ENCODE assay signal across 7 mouse cellular contexts in genomic region chr4:134395977-134396825, GRCm38 (mm10). TPM values are rescaled to one million over a fixed set of nuclear protein-coding genes. Genes with fewer than 3 reads are reported as not detected.
DNase-seq lines count a peak whose midpoint lies in the region; ATAC-seq lines count a peak whose summit lies in the region.

Gene Pafah2, plus strand, starts transcription at chr4:134396320.

- H3K27ac ChIP-seq in embryonic facial prominence, embryonic 11.5 days (replicated peaks; ENCODE audit: low read depth, low read length) = no peak within 1 kb of the TSS
- H3K27ac ChIP-seq in limb, embryonic 10.5 days = peak within 1 kb of the TSS; percentile 75
- peak within 1 kb of the TSS; percentile 82 for H3K27ac ChIP-seq in midbrain, embryonic 13.5 days

- peak; percentile 98 for ATAC-seq in embryonic facial prominence, embryonic 11.5 days (replicated peaks; ENCODE audit: insufficient number of reproducible peaks, low FRiP score, low TSS enrichment, low read depth)
- ATAC-seq in granulocyte monocyte progenitor cell, adult 5-6 weeks (replicated peaks; ENCODE audit: poor library complexity, severe bottlenecking) = peak; percentile 92
- peak; percentile 99 for ATAC-seq in midbrain, embryonic 13.5 days

- peak within 1 kb of the TSS; percentile 67 for H3K9ac ChIP-seq in embryonic facial prominence, embryonic 11.5 days (replicated peaks; ENCODE audit: low read length)
- H3K9ac ChIP-seq in midbrain, embryonic 13.5 days (replicated peaks) = peak within 1 kb of the TSS; percentile 73

- WGBS in embryonic facial prominence, embryonic 11.5 days = under 1% methylated on average over 31 of the region's 31 CpGs
- WGBS in limb, embryonic 10.5 days = under 1% methylated on average over 31 of the region's 31 CpGs
- 1% methylated on average over 31 of the region's 31 CpGs for WGBS in midbrain, embryonic 13.5 days

- no peaks in the 10 kb centered on the region for H3K27me3 ChIP-seq in embryonic facial prominence, embryonic 11.5 days (ENCODE audit: control insufficient read depth, insufficient read depth, low read length)
- no peaks in the 10 kb centered on the region for H3K27me3 ChIP-seq in limb, embryonic 10.5 days (ENCODE audit: low read depth, poor library complexity, severe bottlenecking)
- H3K27me3 ChIP-seq in midbrain, embryonic 13.5 days = no peaks in the 10 kb centered on the region

- no peaks in the 10 kb centered on the region for H3K36me3 ChIP-seq in embryonic facial prominence, embryonic 11.5 days (replicated peaks; ENCODE audit: control insufficient read depth, insufficient read depth, low read depth, low read length)
- no peaks in the 10 kb centered on the region for H3K36me3 ChIP-seq in limb, embryonic 10.5 days
- H3K36me3 ChIP-seq in midbrain, embryonic 13.5 days = no peaks in the 10 kb centered on the region

- H3K4me2 ChIP-seq in embryonic facial prominence, embryonic 11.5 days (ENCODE audit: low read depth, low read length) = peak within 1 kb of the TSS; percentile 91
- peak within 1 kb of the TSS; percentile 84 for H3K4me2 ChIP-seq in midbrain, embryonic 13.5 days (replicated peaks)

- H3K4me3 ChIP-seq in embryonic facial prominence, embryonic 11.5 days (ENCODE audit: low read depth, low read length) = peak within 1 kb of the TSS; percentile 49
- H3K4me3 ChIP-seq in limb, embryonic 10.5 days = peak within 1 kb of the TSS; percentile 57
- H3K4me3 ChIP-seq in midbrain, embryonic 13.5 days (replicated peaks) = peak within 1 kb of the TSS; percentile 52

- H3K4me1 ChIP-seq in embryonic facial prominence, embryonic 11.5 days (ENCODE audit: control insufficient read depth, insufficient read depth, low read length) = no peaks in the 10 kb centered on the region
- peaks cover 39% of the 10 kb centered on the region for H3K4me1 ChIP-seq in limb, embryonic 10.5 days
- H3K4me1 ChIP-seq in midbrain, embryonic 13.5 days (replicated peaks) = peaks cover 25% of the 10 kb centered on the region

- peak; percentile 95 for DNase-seq in adrenal gland, postnatal 14 days
- DNase-seq in embryonic facial prominence, embryonic 11.5 days (ENCODE audit: low spot score) = peak; percentile 99
- peak; percentile 98 for DNase-seq in kidney, adult 11 months
- peak; percentile 94 for DNase-seq in limb, embryonic 10.5 days (ENCODE audit: low spot score)
- DNase-seq in spleen, adult 12 weeks (ENCODE audit: low spot score) = peak; percentile 72

- H3K9me3 ChIP-seq in embryonic facial prominence, embryonic 11.5 days (replicated peaks; ENCODE audit: control insufficient read depth, low read length) = no peaks in the 10 kb centered on the region
- H3K9me3 ChIP-seq in limb, embryonic 10.5 days (replicated peaks) = no peaks in the 10 kb centered on the region
- H3K9me3 ChIP-seq in midbrain, embryonic 13.5 days = no peaks in the 10 kb centered on the region

RNA-seq across cellular contexts. Expression of gene Pafah2, which starts in this region (rescaled TPM):
- total RNA-seq in adrenal gland, postnatal 14 days (2021) = 15.9 and 21.2 TPM in 2 replicates
- polyA plus RNA-seq in embryonic facial prominence, embryonic 11.5 days (2014; fragmentation: Nextera tagmentation; extraction: Ambion mirVana) = 9.4 and 9.9 TPM in 2 replicates
- total RNA-seq in granulocyte monocyte progenitor cell, adult 5-6 weeks (2014; fragmentation: Nextera tagmentation) = 10.5 and 22.1 TPM in 2 replicates
- total RNA-seq in granulocyte monocyte progenitor cell, adult 5-6 weeks (2017) = 10.4 and 10.6 TPM in 2 replicates
- 8.1 and 8.6 TPM in 2 replicates for polyA plus RNA-seq in limb, embryonic 10.5 days (2016; fragmentation: Nextera tagmentation; extraction: Ambion mirVana)
- polyA plus RNA-seq in midbrain, embryonic 13.5 days (2015; fragmentation: Nextera tagmentation; extraction: Ambion mirVana) = 6.4 and 6.6 TPM in 2 replicates
